Mouse (Mus musculus) ZHBTc4 (cell line): ENCODE results near the gene Rock2.

Experiments
- DNase-seq: peaks from one replicate; pipeline ENCODE4 v3.0.0-alpha.2; 2011; ENCODE audit warnings: low read depth, low spot score

Gene Rock2

GRCm38 (mm10) chr12:16894396-16895220 is at the start of gene Rock2:
Rock2 (plus strand) TSS chr12:16894895.
- DNase-seq: peak; percentile 97

- DNase-seq: no peak
Observed at GRCm38 (mm10) chr12:16847204-16847792, 47.4 kb upstream of the Rock2 start.

- no peak for DNase-seq
Observed at GRCm38 (mm10) chr12:16848501-16848900, 46.2 kb upstream of the Rock2 start.

GRCm38 (mm10) chr12:16849821-16850220 is 44.9 kb upstream of the Rock2 start:
- DNase-seq: no peak

GRCm38 (mm10) chr12:16850431-16851375 is 44.0 kb upstream of the Rock2 start:
- peak; percentile 91 for DNase-seq

- DNase-seq: peak; percentile 60
Observed at GRCm38 (mm10) chr12:16853431-16854165, 41.1 kb upstream of the Rock2 start.

- peak; percentile 70 for DNase-seq
Observed at GRCm38 (mm10) chr12:16855632-16856305, 38.9 kb upstream of the Rock2 start.

GRCm38 (mm10) chr12:16856306-16856679 is 38.4 kb upstream of the Rock2 start:
- no peak for DNase-seq

GRCm38 (mm10) chr12:16858081-16858480 is 36.6 kb upstream of the Rock2 start:
- DNase-seq: no peak

GRCm38 (mm10) chr12:16859781-16860180 is 34.9 kb upstream of the Rock2 start:
- no peak for DNase-seq

GRCm38 (mm10) chr12:16860533-16860932 is 34.2 kb upstream of the Rock2 start:
- DNase-seq: no peak

GRCm38 (mm10) chr12:16860961-16861360 is 33.7 kb upstream of the Rock2 start:
- DNase-seq: no peak

GRCm38 (mm10) chr12:16864477-16864876 is 30.2 kb upstream of the Rock2 start:
- no peak for DNase-seq

- DNase-seq: no peak
Observed at GRCm38 (mm10) chr12:16865871-16866270, 28.8 kb upstream of the Rock2 start.

- no peak for DNase-seq
Observed at GRCm38 (mm10) chr12:16866460-16866859, 28.2 kb upstream of the Rock2 start.

GRCm38 (mm10) chr12:16867306-16867705 is 27.4 kb upstream of the Rock2 start:
- peak; percentile 65 for DNase-seq

- DNase-seq: no peak
Observed at GRCm38 (mm10) chr12:16868618-16869017, 26.1 kb upstream of the Rock2 start.

- no peak for DNase-seq
Observed at GRCm38 (mm10) chr12:16869091-16869778, 25.5 kb upstream of the Rock2 start.

GRCm38 (mm10) chr12:16869870-16870404 is 24.8 kb upstream of the Rock2 start:
- DNase-seq: no peak
